Mouse (Mus musculus) lung, postnatal 10 days (tissue): ENCODE measurements at regions not wholly inside any gene's neighbourhood (a gene's known extent, or its start where the extent isn't known, plus 50 kb on each side); places are given as distances from the start of the nearest gene placed in this dataset.
"Not testable (repeated sequence)": the region's sequence is repeated elsewhere in the genome, so short reads cannot be mapped to it uniquely, and the experiment has no call there.

ENCODE experiments used
- DNase-seq: peaks from one replicate; pipeline ENCODE4 v3.0.0; 2021

DNA sequence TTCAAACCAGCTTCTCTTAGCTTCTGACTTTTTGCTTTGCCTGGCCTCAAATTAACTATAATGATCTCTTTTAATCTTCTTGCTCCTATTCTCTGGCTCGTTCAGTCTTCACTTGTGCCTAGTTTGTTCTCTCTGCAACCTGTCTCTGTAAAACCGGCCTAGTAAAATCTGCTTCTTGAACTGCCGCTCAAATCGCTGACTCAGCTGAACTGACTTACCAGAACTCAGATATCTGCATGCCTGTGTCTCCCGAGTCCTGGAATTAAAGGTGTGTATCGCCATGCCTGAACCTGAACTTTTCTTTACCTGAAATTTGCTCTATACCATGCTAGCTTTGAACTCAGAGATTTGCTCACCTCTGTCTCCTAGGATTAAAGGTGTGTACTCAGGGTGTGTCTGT lies 212.2 kb downstream of the Glrx3 start:
- no peak for DNase-seq

GRCm38 (mm10) chr7:137653837-137654236 lies 216.4 kb downstream of the Glrx3 start:
- no peak for DNase-seq

DNA sequence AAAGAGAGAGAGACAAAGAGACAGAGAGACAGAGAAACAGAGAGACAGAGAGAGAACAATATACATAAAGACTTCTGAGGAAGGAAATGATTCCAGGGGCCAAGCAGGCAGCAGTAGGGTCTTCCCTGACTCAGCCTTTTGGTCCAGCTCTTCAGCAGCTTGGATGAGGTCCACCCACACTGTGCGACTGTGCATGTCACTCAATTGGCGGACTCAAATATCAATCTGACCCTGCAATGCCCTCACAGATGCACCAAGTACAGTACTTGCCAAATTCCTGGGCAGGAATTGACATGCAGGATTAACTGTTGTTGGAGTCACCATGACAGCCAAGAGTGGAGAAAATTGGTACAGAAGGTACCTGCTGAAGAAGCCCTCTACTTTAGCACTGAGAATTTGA lies 229.8 kb downstream of the Glrx3 start:
- DNase-seq, result no peak

GRCm38 (mm10) chr7:137671156-137671555 lies 233.7 kb downstream of the Glrx3 start:
- DNase-seq, result no peak

DNA sequence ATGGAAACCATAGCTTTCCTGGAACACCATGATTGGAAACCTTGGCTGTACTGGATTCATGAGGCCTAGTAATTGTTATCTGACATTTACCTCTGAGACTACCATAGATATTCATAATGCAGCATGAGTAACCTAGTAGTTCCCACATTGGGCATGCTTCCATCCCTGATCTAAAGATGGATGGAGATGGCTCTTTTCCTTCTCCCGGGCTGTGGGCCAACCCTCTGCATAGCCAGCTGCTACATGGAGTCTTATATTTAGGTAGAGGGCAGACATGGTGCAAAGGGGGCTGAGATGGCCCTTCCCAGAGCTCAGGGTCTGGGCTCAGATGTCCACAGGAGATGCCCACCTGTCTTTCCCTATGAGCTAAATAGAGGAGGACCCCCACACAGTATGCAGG lies 237.2 kb downstream of the Glrx3 start:
- DNase-seq, result no peak

DNA sequence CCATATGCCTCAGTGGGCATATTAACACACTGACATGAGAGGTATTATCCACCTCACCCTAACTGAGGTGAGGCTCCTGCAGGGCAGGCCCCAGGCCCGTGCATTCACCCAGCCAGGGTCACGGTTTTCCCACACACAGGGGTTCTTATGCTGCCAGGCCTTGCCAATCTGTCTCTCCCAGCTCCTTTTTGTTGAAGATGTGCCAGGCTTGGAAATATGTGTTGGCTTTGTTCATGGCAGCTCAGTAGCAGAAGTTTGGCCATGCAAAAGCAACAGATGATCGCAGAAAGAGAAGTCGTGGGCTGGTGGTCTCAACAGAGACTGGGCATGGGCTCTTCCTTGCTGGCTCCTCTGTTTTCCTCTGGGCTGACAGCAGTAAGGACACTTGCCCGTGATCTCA lies 238.0 kb downstream of the Glrx3 start:
- DNase-seq, result no peak

DNA sequence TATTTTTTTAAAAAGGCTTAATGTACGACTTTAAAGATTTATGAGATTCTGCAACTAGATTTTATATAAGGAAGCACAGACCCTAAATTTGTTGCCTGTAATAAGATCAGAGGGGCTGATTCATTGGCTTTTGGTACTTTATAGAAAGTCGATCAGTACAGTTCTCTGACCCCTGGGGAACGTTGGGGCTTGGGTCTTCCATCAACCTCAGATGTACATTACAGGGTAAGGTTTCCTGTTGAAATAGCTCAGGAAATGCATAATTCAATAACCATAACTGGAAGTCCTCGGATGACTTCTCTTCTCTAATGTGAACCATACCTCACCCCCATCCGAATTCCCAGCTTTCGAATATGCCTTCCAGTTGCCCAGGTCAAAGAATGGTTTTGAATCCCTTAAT lies 247.4 kb downstream of the Glrx3 start:
- DNase-seq, result no peak

GRCm38 (mm10) chr7:137685320-137685719 lies 247.9 kb downstream of the Glrx3 start:
- no peak for DNase-seq

- DNase-seq, result peak; percentile 16
Observed at GRCm38 (mm10) chr7:137696831-137697230, 259.4 kb downstream of the Glrx3 start.

- not testable (repeated sequence) for DNase-seq
Observed at GRCm38 (mm10) chr7:137698501-137698900, 261.1 kb downstream of the Glrx3 start.

DNA sequence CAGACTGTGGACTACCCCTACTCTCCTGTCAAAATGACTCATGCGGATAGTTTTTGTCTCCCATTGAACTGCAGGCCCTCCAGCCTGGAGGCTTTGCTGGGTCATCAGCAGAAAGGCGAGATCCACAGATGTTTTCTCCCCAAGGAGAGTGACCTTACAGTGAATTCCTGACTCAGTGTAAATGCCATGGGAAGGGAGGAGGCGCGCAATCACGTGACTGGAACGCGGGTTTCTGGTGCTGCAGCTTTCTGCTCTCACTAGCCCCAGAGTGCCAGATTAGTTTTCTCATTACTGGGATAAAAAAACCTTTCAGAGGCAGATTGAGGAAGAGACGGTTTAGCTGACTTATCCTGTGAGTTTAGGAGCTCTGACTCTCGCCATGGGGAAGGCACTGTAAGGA lies 275.4 kb downstream of the Glrx3 start:
- no peak for DNase-seq

DNA sequence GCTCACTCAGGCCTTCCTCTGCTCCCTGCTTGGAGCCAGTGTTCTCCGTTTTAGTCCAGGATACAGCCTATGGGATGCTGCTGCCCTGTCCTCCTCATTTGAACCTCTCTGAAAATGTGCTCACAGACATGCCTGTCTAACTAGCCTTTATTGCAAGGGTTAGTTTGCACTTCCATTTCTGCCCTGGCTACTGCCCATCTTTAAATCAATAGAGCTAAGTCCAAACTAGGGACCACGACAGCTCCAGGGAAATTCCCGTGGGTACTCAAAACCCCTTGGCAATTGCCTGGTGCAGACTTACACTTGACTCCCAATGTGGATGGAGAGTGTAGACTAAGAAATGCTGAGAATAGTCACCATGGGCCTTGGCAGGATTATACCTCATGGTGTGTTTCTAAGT lies 276.4 kb downstream of the Glrx3 start:
- DNase-seq, result no peak

- DNase-seq, result peak; percentile 80
Observed at GRCm38 (mm10) chr7:137714318-137714962, 277.0 kb downstream of the Glrx3 start.

DNA sequence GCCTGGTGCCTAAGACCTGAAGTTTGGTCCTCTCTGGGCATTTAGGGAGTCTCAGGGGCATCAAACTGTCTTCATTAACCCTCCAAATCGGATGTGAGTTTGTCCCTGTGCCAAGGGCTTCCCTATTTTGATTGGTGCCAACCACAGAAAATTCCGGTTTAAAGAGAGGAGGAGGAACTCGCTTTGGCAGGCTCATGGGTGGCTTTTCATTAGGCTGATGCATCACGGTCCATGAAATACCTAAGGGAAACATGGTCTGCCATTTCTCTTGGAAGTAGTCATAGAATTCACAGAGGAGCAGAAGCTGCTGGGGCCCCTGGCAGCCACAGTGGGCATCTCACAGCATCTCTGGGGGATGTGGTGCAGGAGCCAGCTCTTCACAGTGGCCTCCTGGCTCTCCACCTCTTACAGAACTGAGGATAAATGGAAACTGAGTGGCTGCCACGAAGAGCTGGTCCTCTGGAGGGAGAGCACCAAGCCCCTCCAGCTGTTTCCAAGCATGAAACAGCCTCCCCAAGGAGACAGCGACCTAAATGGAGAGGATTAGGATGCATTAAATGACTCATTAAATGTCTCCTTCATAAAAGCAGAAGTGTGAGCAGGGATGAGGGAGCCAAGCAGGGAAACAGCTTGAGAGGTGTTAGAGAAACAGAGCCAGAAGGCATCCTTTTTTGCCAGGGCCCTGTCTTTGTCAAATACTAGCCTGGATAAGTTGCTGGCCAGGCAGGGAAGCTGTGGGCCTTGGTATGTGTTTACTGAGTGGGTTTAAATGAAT lies 277.9 kb downstream of the Glrx3 start:
- DNase-seq, result peak; percentile 40

GRCm38 (mm10) chr7:137723361-137724040 lies 286.1 kb downstream of the Glrx3 start:
- peak; percentile 74 for DNase-seq

DNA sequence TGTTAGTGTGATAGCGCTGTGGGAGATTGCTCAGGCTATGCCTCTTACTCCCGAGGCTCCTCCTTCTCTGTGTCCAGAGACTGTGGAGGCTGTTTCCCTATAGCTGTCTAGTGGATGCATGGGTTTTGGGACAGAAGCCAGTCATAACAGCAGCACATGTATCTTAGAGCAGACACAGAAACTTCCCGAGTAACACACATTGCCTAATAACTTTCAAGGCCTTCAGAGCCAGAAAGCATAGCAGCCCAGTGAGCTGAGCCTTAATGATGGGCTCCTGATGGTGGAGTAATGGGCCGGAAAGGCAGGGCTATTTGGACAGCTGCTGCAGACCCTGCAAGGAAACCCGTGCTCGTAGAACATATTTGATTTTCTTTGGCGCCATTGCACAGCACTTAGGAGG lies 288.6 kb downstream of the Glrx3 start:
- DNase-seq, result peak; percentile 18

DNA sequence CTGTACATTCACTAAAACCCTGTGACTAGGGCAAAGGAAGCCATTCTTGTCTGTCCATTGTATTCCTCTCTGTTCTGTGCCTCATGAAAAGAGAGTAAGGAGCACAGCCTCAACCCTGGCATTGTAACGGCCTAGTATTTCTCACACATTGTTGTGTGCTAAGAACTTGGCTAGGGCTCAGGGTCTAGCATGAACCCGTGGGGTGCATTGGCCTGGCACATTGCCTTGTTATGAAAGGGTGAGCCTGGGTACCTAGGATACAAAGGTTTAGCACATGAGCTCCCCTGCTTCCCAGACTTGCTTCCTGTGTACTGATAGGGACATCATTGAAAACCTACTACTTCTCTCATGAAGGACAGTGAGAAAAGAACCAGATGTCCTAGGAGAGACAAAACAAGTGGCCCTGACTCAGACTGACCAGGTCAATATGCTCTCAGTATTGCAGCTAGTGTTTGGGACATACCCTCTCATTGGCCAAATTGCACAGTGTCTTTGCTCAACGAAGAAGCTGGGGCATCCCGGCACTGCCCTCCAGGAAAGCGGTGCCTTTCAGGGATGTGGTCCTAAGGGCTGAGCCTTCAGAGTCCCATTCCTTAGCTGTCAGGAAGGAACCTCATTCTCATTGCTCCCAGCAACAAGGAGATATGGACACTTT lies 298.6 kb downstream of the Glrx3 start:
- DNase-seq, result no peak

- no peak for DNase-seq
Observed at GRCm38 (mm10) chr7:137741702-137742101, 304.3 kb downstream of the Glrx3 start.

GRCm38 (mm10) chr7:137742297-137742751 lies 304.9 kb downstream of the Glrx3 start:
- DNase-seq, result peak; percentile 71

GRCm38 (mm10) chr7:137745575-137745974 lies 308.2 kb downstream of the Glrx3 start:
- DNase-seq, result peak; percentile 59

DNA sequence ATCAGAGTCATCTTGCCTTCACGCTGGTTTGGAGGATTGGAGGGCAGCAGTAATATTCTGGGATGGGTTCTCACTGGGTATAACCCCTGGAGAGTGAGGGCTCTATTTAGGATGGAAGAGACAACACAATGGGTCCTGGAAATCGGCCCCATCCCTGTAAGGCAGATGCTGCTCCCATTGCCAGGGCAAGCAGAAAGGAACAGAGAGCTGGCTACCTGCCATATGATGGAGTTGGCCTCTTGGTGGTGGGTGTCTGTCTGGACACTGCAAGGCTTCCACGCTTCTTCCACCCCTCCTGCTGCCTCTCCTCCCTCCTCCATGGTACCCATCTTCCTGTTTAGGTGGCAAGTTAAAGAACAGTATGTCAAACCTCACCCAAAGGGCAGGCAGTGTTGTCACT lies 308.6 kb downstream of the Glrx3 start:
- DNase-seq, result no peak

DNA sequence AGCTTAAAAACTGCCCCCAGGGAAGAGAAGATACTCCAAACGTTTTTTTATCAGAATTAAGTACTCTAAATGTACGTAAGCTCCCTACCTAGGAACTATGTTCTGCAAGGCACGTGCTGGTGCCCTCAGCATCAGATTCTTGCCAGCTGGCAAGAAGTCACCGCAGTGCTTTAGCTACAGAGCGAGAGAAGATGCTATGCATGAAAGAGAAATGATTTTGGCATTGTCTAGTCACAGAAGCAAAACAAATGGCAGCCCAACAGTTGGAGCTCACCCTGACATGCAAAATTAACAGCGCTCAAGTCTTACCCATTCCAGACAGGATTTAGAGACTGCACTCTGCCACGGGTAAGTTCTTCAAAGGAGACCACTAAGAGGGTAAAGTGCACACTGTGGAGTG lies 311.5 kb downstream of the Glrx3 start:
- DNase-seq, result no peak

- DNase-seq, result no peak
Observed at GRCm38 (mm10) chr7:137750741-137751140, 313.3 kb downstream of the Glrx3 start.
